Mouse (Mus musculus) spleen, adult 2 months (tissue): Measurements from ENCODE around the gene Arih2.

ENCODE experiments used
- CTCF ChIP-seq: fragments of 200-500 bp; IDR thresholded peaks from 2 replicates; pipeline ENCODE4 v1.5.1; 2011; ENCODE audit warnings: mild to moderate bottlenecking, inconsistent platforms; ENCODE audit not compliant: insufficient read depth, insufficient read length, insufficient replicate concordance; ENCODE audit errors: extremely low read depth
- POLR2A ChIP-seq: fragments of 200-500 bp; IDR thresholded peaks from 2 replicates; pipeline ENCODE4 v1.6.1; 2011; ENCODE audit warnings: low read depth, low read length, inconsistent platforms

DNA sequence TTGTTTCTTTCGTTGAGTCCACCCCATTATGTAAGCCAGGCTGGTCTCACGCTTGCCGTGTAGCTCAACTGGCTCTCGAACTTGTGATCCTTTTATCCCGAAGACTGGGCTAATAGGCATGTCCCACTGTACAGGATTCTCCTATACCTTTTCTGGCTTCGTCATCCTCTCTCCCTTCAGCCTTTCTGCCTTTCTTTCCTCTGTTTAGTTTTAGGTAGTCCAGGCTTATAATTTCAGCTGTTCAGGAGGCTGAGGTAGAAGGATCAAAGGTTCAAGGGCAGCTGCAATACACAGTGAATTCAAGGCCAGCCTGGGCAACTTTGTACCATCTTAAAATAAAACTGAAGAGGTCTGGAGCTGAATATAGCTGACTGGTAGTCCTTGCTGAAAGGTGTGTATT is 38.0 kb upstream of the Arih2 start:
- TF ChIP-seq CTCF (no peak), POLR2A (no peak)
